Mouse (Mus musculus) heart, embryonic 16.5 days (tissue): Measurements from ENCODE around the gene 1700061G19Rik. TPM values are rescaled to one million over a fixed set of nuclear protein-coding genes. Genes with fewer than 3 reads are reported as not detected.
A peak's percentile ranks its signal among the peaks of the same experiment; 100 is the strongest.
"Not testable (repeated sequence)": the region's sequence is repeated elsewhere in the genome, so short reads cannot be mapped to it uniquely, and the experiment has no call there.

Experiments used
- ATAC-seq: fragments of 200-750 bp; cut with Nextera tagmentation; replicated peaks from 2 replicates; pipeline ENCODE4 v1.8.0; 2017; ENCODE audit warnings: moderate number of reproducible peaks; ENCODE audit not compliant: insufficient read depth, low FRiP score; ENCODE audit errors: extremely low read depth
- H3K27ac ChIP-seq: fragments of 300-500 bp; sonication (generic); 2 replicates; pipeline ENCODE4 v1.5.1; 2014; ENCODE audit warnings: mild to moderate bottlenecking, low read length, control low read depth, moderate library complexity
- H3K27me3 ChIP-seq: fragments of 300-500 bp; sonication (generic); 2 replicates; pipeline ENCODE4 v1.6.1; 2014; ENCODE audit warnings: low read length, mixed read lengths; ENCODE audit not compliant: control insufficient read depth, insufficient read depth
- H3K36me3 ChIP-seq: fragments of 300-500 bp; sonication (generic); 2 replicates; pipeline ENCODE4 v1.6.1; 2014; ENCODE audit not compliant: control insufficient read depth, insufficient read depth
- H3K4me1 ChIP-seq: fragments of 300-500 bp; sonication (generic); 2 replicates; pipeline ENCODE4 v1.6.1; 2014; ENCODE audit warnings: low read length, mixed read lengths; ENCODE audit not compliant: control insufficient read depth, insufficient read depth
- H3K4me2 ChIP-seq: fragments of 300-500 bp; sonication (generic); 2 replicates; pipeline ENCODE4 v1.6.1; 2014; ENCODE audit warnings: low read depth, mild to moderate bottlenecking, control low read depth, low read length
- H3K4me3 ChIP-seq: fragments of 300-500 bp; sonication (generic); 2 replicates; pipeline ENCODE4 v1.5.1; 2014; ENCODE audit warnings: mild to moderate bottlenecking, control low read depth, low read length
- H3K9ac ChIP-seq: fragments of 300-500 bp; sonication (generic); 2 replicates; pipeline ENCODE4 v1.6.1; 2014; ENCODE audit warnings: low read length, control low read depth
- H3K9me3 ChIP-seq: fragments of 300-500 bp; sonication (generic); replicated peaks from 2 replicates; pipeline ENCODE4 v1.6.1; 2016; ENCODE audit warnings: low read length; ENCODE audit not compliant: control insufficient read depth
- WGBS: fragments of 180-500 bp; shearing (Covaris S2); extraction: QIAGEN DNeasy Blood & Tissue Kit; methylation state at CpG from one replicate; pipeline ENCODE4 v1.1.7; 2014; 5-methylcytosine and 5-hydroxymethylcytosine counted together
- polyA plus RNA-seq: library from polyadenylated mRNA; unstranded; fragments of >200 nt; fragmentation: Nextera tagmentation; extraction: Ambion mirVana; gene quantifications from 2 replicates; pipeline ENCODE4 v1.2.1, GENCODE M21; 2015

Gene 1700061G19Rik
- polyA plus RNA-seq, 1 experiment from 2014 or later = 0.30 TPM

DNA sequence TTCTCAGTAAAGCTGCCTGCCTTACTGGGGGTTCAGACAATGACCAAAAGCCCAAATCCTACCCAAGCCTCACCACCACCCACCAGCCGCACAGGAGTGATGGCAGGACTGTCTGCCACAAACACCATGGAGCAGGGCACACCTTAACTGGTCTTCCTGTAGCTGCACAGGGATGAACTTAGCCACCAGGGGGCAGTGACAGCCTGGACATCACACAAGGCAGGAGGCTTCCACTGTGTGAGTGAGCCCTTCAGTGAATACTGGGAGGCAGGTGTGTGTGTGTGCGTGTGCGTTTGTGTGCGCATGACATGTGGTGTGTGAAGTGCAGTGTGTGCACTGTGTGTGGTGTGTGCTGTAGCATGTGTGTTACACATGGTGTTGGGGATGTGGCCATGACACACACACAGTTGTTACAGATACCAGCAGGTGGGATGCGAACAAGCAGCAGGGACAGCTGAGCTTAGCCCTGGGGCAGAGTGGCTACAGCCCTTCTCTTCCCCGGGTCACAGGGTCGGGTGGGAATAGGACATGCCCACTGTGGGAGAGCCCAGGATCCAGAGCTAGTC, 22.4 kb downstream of the 1700061G19Rik start:
- peaks cover 47% of the 10 kb centered on the region for H3K36me3 ChIP-seq
- no peaks in the 10 kb centered on the region for H3K27me3 ChIP-seq
- no peak overlapping the region for H3K27ac ChIP-seq
- no peak overlapping the region for H3K4me2 ChIP-seq
- H3K4me3 ChIP-seq = no peak overlapping the region
- no peaks in the 10 kb centered on the region for H3K9me3 ChIP-seq
- H3K9ac ChIP-seq = no peak overlapping the region
- ATAC-seq = peak; percentile 75
- WGBS = 73% methylated on average over 7 of the region's 7 CpGs
- no peaks in the 10 kb centered on the region for H3K4me1 ChIP-seq

DNA sequence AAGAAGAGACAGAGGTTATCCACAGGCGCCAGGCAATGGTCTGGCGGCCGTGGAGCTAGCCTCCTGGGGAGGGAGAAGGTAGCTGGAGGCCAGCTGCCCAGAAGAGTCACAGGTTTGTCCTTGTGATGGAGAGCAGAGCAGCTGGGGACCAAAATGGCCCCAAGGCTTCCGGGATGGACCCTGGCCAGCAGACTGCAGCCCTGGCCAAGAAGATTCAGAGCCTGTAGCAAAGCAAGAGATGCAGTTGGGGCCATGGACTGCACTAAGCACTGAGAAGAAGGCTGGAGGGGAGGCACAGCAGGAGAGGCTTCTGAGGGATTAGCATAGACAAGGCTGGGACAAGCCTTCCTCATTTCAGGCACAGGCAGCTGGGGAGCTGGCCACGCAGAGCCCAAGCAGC, 27.4 kb downstream of the 1700061G19Rik start:
- Histone ChIP-seq H3K4me3 (no peak overlapping the region), H3K4me1 (peaks cover 12% of the 10 kb centered on the region), H3K27me3 (no peaks in the 10 kb centered on the region), H3K4me2 (no peak overlapping the region), H3K9me3 (no peaks in the 10 kb centered on the region), H3K27ac (no peak overlapping the region), H3K36me3 (peaks cover 27% of the 10 kb centered on the region; the same call in 1 of the 2 replicates), H3K9ac (no peak overlapping the region)
- ATAC-seq = no peak
- 87% methylated on average over 5 of the region's 5 CpGs for WGBS

DNA sequence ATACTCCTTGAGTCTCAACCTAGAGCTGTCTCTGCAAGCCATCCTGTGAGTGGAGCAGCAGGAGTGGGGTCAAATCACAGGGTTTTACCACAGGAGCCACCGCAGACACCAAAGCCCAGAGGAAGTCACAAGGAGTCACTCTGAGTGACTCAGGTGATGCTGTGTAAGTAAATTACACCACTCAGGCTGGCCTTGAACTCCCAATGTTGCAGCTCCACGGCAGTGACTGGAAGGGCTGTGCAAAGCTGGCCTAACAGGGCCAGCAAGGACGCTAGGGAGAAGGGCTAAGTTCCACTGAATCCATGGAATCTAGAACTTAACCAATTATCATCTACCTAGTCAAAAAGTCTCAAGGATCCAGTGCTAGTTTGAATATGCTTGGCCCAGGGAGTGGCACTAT, 30.9 kb downstream of the 1700061G19Rik start:
- H3K4me2 ChIP-seq = no peak overlapping the region
- no peaks in the 10 kb centered on the region for H3K27me3 ChIP-seq
- ATAC-seq = no peak
- no peak overlapping the region for H3K27ac ChIP-seq
- H3K9ac ChIP-seq = no peak overlapping the region
- H3K4me3 ChIP-seq = no peak overlapping the region
- peaks cover 16% of the 10 kb centered on the region for H3K36me3 ChIP-seq
- H3K9me3 ChIP-seq = no peaks in the 10 kb centered on the region
- WGBS = 90% methylated on average over 3 of the region's 3 CpGs
- peaks cover 20% of the 10 kb centered on the region for H3K4me1 ChIP-seq

DNA sequence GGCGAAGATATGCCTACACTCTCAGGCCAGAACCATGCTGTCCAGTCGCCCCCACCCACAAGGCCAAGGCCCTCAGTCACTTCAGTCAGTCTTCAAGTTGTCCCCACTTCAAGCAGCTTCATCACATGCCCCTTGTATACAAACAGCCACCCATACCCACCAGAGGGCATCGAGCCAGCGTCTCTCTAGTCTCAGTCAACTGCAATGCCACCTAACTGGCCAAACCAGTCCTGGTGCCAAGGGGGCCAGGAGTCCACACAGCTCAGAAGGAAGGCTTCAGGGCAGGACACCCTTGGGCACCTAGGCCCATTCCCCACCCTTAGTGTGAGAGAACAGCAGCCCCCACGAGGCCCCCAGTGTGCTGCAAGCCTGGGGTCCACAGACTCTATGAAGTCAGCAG, 31.8 kb downstream of the 1700061G19Rik start:
- Histone ChIP-seq H3K4me3 (no peak overlapping the region), H3K4me2 (no peak overlapping the region), H3K9me3 (no peaks in the 10 kb centered on the region), H3K4me1 (peaks cover 20% of the 10 kb centered on the region), H3K9ac (no peak overlapping the region), H3K27ac (no peak overlapping the region), H3K27me3 (no peaks in the 10 kb centered on the region), H3K36me3 (peaks cover 13% of the 10 kb centered on the region)
- WGBS = 84% methylated on average over 5 of the region's 5 CpGs
- ATAC-seq = no peak

DNA sequence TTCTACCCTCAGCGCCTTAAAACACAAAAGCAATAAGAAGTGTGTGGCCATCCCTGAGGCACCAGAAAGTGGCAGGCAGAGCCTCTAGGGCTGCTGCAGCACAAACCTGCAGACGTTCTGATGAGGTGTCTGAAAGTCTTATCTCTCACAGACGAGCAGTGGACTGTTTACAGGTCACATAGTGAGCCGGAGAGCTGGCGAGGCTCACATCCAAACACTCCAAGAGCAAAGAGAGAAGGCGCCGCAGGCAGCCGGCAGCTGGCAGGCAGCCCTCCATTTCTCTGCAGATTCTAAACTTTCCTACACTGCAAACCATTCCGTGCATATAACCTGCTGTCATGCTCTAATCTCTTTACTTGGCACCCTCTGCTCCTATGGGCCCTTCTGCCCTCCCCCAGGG, 32.6 kb downstream of the 1700061G19Rik start:
- no peak overlapping the region for H3K4me3 ChIP-seq
- H3K4me2 ChIP-seq = 0 out of 2 replicates have a peak overlapping the region, but pooled peaks have one; percentile 20
- H3K27me3 ChIP-seq = no peaks in the 10 kb centered on the region
- H3K4me1 ChIP-seq = peaks cover 20% of the 10 kb centered on the region
- peaks cover 11% of the 10 kb centered on the region for H3K36me3 ChIP-seq
- no peak overlapping the region for H3K9ac ChIP-seq
- WGBS = 29% methylated on average over 9 of the region's 9 CpGs
- H3K27ac ChIP-seq = peak overlapping the region; percentile 38
- peak; percentile 61 for ATAC-seq
- no peaks in the 10 kb centered on the region for H3K9me3 ChIP-seq

DNA sequence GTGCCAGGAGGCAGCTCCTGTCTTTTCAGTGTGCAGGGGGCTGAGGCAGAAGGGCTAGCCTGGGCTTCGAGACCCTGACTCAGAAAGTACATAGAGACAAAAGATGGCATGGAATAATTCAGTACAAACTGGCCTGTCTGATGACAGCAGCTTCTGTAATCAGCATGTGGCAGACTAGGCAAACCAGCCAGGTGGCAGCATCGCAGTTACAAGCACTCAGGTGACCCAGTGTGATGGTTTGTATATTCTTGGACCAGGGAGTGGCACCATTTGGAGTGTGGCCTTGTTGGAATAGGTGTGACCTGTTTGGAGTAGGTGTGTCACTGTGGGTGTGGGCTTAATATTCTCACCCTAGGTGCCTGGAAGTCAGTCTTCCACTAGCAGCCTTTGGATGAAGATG, 34.5 kb downstream of the 1700061G19Rik start:
- not testable (repeated sequence) for H3K27ac ChIP-seq, H3K9ac ChIP-seq, H3K36me3 ChIP-seq, ATAC-seq, H3K4me3 ChIP-seq, H3K9me3 ChIP-seq, H3K4me2 ChIP-seq, H3K27me3 ChIP-seq
- peaks cover 20% of the 10 kb centered on the region for H3K4me1 ChIP-seq
- WGBS = 87% methylated on average over 2 of the region's 2 CpGs

DNA sequence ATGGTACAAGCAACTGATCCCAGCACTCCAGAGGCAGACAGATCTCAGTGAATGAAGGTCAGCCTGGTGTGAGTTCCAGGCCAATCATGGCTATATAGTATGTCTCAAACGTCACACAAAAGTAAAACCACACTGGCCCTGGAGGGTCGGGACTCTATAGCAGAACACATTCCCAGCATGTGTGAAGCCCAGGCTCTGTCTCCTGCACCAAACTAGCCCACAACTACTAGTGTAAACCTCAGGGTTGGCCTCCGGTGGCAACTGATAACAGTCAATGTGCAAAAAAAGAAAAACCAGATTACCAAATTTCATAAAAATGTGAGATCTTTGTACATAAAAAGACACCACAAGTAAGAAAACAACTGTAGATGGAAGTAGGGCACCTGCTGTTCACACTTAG, 37.7 kb downstream of the 1700061G19Rik start:
- H3K36me3 ChIP-seq = peaks cover 6% of the 10 kb centered on the region

DNA sequence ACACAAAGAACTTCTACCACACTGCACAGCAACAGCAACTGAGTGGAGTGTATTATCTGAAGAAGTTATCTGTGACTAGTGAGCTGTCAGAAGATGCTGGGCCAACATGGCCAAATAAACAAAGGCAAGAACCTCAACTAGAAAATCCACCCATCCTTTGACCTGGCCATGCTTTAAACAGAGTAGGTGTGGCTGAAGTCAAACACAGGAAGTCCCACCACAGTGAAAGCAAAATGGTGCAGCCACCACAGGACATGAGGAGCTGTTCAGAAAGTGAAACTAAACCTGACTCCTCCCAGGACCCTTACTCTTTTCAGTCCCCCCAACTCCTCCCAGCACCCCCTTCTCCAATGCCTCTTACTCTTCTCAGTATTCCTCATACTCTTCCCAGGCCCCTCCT, 38.2 kb downstream of the 1700061G19Rik start:
- no peak overlapping the region for H3K9ac ChIP-seq
- ATAC-seq = no peak
- no peak overlapping the region for H3K4me2 ChIP-seq
- H3K4me3 ChIP-seq = no peak overlapping the region
- H3K27ac ChIP-seq = no peak overlapping the region
- H3K4me1 ChIP-seq = peaks cover under 1% of the 10 kb centered on the region
- no peaks in the 10 kb centered on the region for H3K27me3 ChIP-seq
- peaks cover 6% of the 10 kb centered on the region for H3K36me3 ChIP-seq
- no peaks in the 10 kb centered on the region for H3K9me3 ChIP-seq

More for the DNA sequence above, 37.7 kb downstream of the 1700061G19Rik start:
- H3K9me3 ChIP-seq = no peaks in the 10 kb centered on the region
- no peak overlapping the region for H3K4me3 ChIP-seq
- H3K4me2 ChIP-seq = no peak overlapping the region
- H3K27ac ChIP-seq = no peak overlapping the region
- H3K9ac ChIP-seq = no peak overlapping the region
- peaks cover 5% of the 10 kb centered on the region for H3K4me1 ChIP-seq
- no peaks in the 10 kb centered on the region for H3K27me3 ChIP-seq
- ATAC-seq = no peak
- 83% methylated on average over 3 of the region's 3 CpGs for WGBS

DNA sequence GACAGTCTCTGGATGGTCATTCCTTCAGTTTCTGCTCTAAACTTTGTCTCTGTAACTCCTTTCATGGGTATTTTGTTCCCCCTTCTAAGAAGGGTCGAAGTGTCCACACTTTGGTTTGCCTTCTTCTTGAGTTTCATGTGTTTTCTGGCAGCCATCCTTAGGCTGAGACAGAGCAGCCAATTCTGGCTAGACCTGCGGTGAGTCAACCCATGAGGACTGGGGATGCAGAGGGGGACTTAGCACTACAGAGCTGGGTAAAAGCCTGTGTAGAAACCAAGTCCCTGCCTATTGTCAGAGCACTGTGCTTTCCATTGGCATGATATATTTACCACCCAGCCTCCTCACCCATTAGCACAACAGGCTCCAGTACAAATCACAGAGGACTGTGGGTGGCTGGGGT, 41.9 kb downstream of the 1700061G19Rik start:
- H3K4me3 ChIP-seq = no peak overlapping the region
- H3K27me3 ChIP-seq = no peaks in the 10 kb centered on the region
- no peak overlapping the region for H3K27ac ChIP-seq
- H3K9ac ChIP-seq = no peak overlapping the region
- ATAC-seq = no peak
- 82% methylated on average over 2 of the region's 2 CpGs for WGBS
- no peaks in the 10 kb centered on the region for H3K4me1 ChIP-seq
- no peak overlapping the region for H3K4me2 ChIP-seq
- no peaks in the 10 kb centered on the region for H3K9me3 ChIP-seq
- H3K36me3 ChIP-seq = peaks cover 9% of the 10 kb centered on the region; the same call in 1 of the 2 replicates
